Mouse (Mus musculus): ENCODE measurements around the gene Btbd19.

DNA sequence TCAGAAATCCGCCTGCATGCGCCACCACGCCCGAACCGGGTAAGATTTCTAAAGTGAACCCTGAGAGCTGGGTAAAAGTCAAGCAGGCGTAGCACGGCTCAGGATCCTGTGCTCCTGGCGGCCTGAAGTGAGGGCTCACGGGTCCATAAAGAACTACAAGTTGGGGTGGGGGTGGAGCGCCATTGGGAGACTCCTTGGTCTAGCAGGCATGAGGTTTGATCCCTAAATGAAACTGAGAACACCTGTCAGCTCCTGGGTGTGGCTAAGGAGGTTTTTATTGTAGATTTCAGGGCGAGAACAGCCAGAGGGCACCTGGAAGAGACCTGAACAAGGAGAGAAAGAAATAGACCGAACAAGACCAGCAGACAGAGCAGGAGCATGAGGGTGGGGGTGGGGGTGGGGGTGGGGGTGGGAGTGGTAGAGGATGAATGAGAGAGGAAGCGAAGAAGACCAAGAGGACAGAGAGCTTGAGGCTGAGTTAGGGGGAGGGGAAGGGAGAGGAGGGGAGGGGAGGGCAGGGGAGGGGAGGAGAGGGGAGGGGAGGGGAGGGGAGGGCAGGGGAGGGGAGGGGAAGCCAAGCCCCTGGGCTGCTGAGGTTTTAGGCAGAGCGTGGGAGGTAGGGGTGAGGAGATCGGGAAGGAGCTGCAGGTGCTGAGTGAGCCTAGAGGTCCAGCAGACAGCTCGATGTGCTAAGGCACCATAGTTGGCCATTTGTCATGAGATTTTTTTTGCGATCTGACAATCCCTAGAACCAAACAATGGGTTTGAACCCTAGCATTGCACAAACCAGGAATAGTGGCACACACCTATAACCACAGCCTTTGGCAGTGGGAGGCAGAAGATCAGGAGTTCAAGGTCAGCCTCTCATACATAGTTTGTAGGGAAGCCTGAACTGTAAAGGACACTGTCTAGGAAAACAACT lies 13.0 kb upstream of the Btbd19 start:
- TF ChIP-seq CTCF (IDR thresholded peaks at IDR 0.05; ENCODE audit: low read depth, low read length) (no peak), POLR2A (IDR thresholded peaks at IDR 0.05; ENCODE audit: extremely low read depth, insufficient read depth, low read length) (no peak)
